Mouse (Mus musculus) small intestine, adult 2 months (tissue): ENCODE results near the gene Slc17a7.

ENCODE experiments used
- CTCF ChIP-seq: fragments of 200-500 bp; IDR thresholded peaks from 2 replicates; pipeline ENCODE4 v1.5.1; 2012; ENCODE audit warnings: low read depth, mild to moderate bottlenecking, control low read depth, inconsistent platforms, low read length, moderate library complexity, mixed read lengths; ENCODE audit not compliant: insufficient replicate concordance, insufficient read length; ENCODE audit errors: extremely low read depth
- POLR2A ChIP-seq: fragments of 200-500 bp; IDR thresholded peaks from 2 replicates; pipeline ENCODE4 v1.6.1; 2012; ENCODE audit warnings: low read depth, mild to moderate bottlenecking, control low read depth, inconsistent platforms, low read length, moderate library complexity

DNA sequence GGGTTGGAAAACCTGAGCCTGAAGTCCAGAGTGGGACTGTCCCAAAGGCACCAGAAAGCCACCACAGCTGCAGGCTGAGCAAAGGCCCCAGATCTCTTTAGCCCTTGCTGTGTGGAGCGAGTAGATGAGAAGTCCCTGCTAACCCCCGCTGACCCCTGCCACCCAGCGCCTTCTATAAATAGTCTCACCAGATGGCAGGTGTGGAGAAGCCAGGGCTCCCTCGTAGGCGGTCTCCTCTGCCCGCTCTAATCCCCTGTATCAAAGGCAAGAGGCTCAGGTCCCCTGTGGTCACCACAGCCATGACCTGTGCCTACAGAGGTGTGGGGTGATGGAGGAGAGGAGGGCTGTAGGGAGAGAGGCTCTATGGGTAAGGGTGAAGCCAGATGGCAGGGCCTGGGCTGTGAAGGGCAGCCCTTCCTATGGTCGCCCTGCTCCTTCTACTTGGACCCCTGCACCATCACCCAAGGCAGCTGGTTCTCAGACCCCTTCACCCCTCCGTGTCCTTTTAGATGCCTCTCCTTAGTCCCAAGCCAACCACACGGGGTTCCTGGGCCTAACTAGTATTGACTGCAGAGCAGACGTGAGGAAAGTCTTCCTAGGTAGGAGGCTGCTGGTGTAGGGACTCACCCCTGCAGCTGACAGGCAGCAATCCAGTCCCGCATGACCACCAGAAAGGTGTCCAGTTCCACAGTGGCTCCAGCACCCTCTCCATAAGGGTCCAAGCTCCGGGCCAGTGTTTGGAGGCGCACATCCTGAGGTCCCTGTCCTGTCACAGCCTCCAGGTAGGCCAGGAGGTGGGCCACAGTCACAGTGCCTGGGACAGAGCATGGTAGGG lies 31.8 kb downstream of the Slc17a7 start:
- TF ChIP-seq POLR2A (no peak), CTCF (no peak)
